Mouse (Mus musculus) limb, embryonic 14.5 days (tissue): Measurements from ENCODE around the gene Itsn2. TPM values are rescaled to one million over a fixed set of nuclear protein-coding genes. Genes with fewer than 3 reads are reported as not detected.
"Not testable (repeated sequence)": the region's sequence is repeated elsewhere in the genome, so short reads cannot be mapped to it uniquely, and the experiment has no call there.

Experiments
- ATAC-seq: fragments of 200-750 bp; cut with Nextera tagmentation; 2 replicates; pipeline ENCODE4 v1.8.0; 2017; ENCODE audit warnings: low read depth, moderate number of reproducible peaks, moderate TSS enrichment; ENCODE audit not compliant: low FRiP score
- DNase-seq: peaks from one replicate; pipeline ENCODE4 v3.0.0-alpha.2; 2015; ENCODE audit warnings: low spot score
- H3K27ac ChIP-seq: fragments of 300-500 bp; sonication (generic); replicated peaks from 2 replicates; pipeline ENCODE4 v1.5.1; 2014; ENCODE audit warnings: low read depth, mild to moderate bottlenecking, low read length, moderate library complexity, mixed read lengths
- H3K27me3 ChIP-seq: fragments of 300-500 bp; sonication (generic); 2 replicates; pipeline ENCODE4 v1.6.1; 2014; ENCODE audit warnings: low read length, mixed read lengths; ENCODE audit not compliant: control insufficient read depth, insufficient read depth
- H3K36me3 ChIP-seq: fragments of 300-500 bp; sonication (generic); 2 replicates; pipeline ENCODE4 v1.6.1; 2014; ENCODE audit warnings: mild to moderate bottlenecking, low read length, moderate library complexity, mixed read lengths; ENCODE audit not compliant: control insufficient read depth, insufficient read depth
- H3K4me1 ChIP-seq: fragments of 300-500 bp; sonication (generic); 2 replicates; pipeline ENCODE4 v1.6.1; 2014; ENCODE audit warnings: antibody characterized with exemption, low read length, mixed read lengths; ENCODE audit not compliant: control insufficient read depth, insufficient read depth
- H3K4me2 ChIP-seq: fragments of 300-500 bp; sonication (generic); replicated peaks from 2 replicates; pipeline ENCODE4 v1.6.1; 2014; ENCODE audit warnings: low read depth, mild to moderate bottlenecking, low read length, moderate library complexity; ENCODE audit not compliant: severe bottlenecking
- H3K4me3 ChIP-seq: fragments of 300-500 bp; sonication (generic); replicated peaks from 2 replicates; pipeline ENCODE4 v1.5.1; 2014; ENCODE audit warnings: low read length
- H3K9ac ChIP-seq: fragments of 300-500 bp; sonication (generic); 2 replicates; pipeline ENCODE4 v1.6.1; 2014; ENCODE audit warnings: mild to moderate bottlenecking, low read depth, low read length, moderate library complexity; ENCODE audit not compliant: severe bottlenecking
- H3K9me3 ChIP-seq: fragments of 300-500 bp; sonication (generic); 2 replicates; pipeline ENCODE4 v1.6.1; 2016; ENCODE audit warnings: low read length; ENCODE audit not compliant: control insufficient read depth
- POLR2A ChIP-seq: fragments of 200-500 bp; IDR thresholded peaks from 2 replicates; pipeline ENCODE4 v1.8.0; 2012; ENCODE audit warnings: inconsistent platforms, mild to moderate bottlenecking, moderate library complexity, borderline replicate concordance; ENCODE audit not compliant: insufficient read depth, insufficient read length; ENCODE audit errors: extremely low read depth
- WGBS: fragments of 180-500 bp; shearing (Covaris S2); extraction: QIAGEN DNeasy Blood & Tissue Kit; methylation state at CpG from one replicate; pipeline ENCODE4 v1.1.7; 2014; 5-methylcytosine and 5-hydroxymethylcytosine counted together
- polyA plus RNA-seq, 2 experiments: library from polyadenylated mRNA; depleted of rRNA in 1 of 2; stranded (reverse) in 1 of 2; unstranded in 1 of 2; fragments of >200 nt; fragmentation: Nextera tagmentation in 1 of 2; extraction: Ambion mirVana in 1 of 2; gene quantifications; 2 replicates each; pipeline versions ENCODE4 v1.2.1 to v1.2.3; 2012 to 2014

The Itsn2 gene
- polyA plus RNA-seq, 2 experiments, result 31.1 to 49.3 TPM

DNA sequence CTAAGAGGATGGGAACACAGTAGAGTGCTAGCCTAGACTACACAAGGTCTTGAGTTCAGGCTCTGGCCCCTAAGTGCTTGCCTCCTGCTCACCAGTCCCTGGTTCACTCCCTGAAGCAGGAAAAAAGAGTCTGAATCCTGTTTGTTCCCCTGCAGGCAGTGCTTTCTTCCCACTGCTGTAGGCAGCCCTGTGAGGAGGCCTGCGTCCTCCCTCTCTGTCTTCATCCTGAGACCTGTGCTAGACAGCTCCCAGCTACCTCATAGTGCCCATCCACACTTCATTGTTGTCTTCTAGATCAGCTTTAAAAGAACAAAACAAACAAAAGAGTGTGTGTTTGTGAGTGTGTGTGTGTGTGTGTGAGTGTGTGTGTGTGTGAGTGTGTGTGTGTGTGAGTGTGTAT is 102.1 kb downstream of the Itsn2 start:
- no peaks in the 10 kb centered on the region for H3K27me3 ChIP-seq
- H3K4me2 ChIP-seq, result no peak overlapping the region
- 94% methylated on average over 1 of the region's 1 CpGs for WGBS
- no peak overlapping the region for H3K4me3 ChIP-seq
- H3K9me3 ChIP-seq, result no peaks in the 10 kb centered on the region
- DNase-seq (no peak), ATAC-seq (no peak)
- TF ChIP-seq POLR2A, result no peak
- no peaks in the 10 kb centered on the region for H3K4me1 ChIP-seq
- no peak overlapping the region for H3K9ac ChIP-seq
- peaks cover 9% of the 10 kb centered on the region; the same call in 1 of the 2 replicates for H3K36me3 ChIP-seq
- no peak overlapping the region for H3K27ac ChIP-seq

DNA sequence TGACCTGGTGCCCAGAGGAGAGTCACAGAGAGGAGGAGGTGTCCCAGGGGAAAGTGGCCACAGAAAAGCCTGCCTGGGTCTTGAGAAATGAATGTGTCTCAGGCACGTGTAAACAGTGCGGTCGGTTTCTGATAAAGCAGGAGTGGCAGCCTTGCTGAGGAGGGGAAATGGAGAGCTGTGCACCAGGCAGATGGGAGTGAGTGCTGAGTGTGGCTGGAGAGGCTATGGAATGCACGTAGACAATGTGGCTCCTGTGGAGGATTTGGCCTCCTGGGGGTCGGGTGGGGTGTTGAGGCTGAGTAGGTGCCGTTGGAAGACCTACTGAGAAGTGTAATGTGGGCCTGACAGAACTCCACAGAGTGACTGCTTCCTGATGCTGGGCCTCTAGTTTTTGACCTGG is 113.2 kb downstream of the Itsn2 start:
- DNase-seq, H3K4me2 ChIP-seq, H3K4me3 ChIP-seq, H3K4me1 ChIP-seq, H3K9me3 ChIP-seq, H3K9ac ChIP-seq, H3K27me3 ChIP-seq, H3K27ac ChIP-seq, ATAC-seq: not testable (repeated sequence)
- 79% methylated on average over 6 of the region's 6 CpGs for WGBS
- peaks cover 62% of the 10 kb centered on the region for H3K36me3 ChIP-seq

DNA sequence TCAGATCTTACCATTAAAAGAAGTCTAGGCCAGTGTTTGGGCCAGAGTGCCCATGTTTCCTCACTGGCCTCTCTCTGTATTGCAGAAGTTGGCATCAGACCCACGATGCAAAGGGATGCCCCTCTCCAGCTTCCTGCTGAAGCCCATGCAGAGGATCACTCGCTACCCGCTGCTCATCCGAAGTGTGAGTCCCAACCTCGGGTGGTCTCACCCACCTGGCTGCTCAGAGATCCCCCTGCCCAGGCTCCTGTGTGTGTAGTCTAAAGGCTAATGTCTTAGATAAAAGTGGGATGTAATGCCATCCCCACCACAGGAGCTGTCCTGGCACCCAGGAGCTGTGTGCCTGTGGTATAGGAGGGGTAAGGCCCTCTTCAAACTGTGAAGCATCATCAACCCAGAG is 113.7 kb downstream of the Itsn2 start:
- DNase-seq, result no peak
- Histone ChIP-seq H3K4me1 (no peaks in the 10 kb centered on the region), H3K9ac (no peak overlapping the region), H3K9me3 (no peaks in the 10 kb centered on the region), H3K4me3 (no peak overlapping the region), H3K27me3 (no peaks in the 10 kb centered on the region), H3K4me2 (no peak overlapping the region), H3K27ac (no peak overlapping the region), H3K36me3 (peaks cover 58% of the 10 kb centered on the region)
- no peak for TF ChIP-seq POLR2A
- ATAC-seq, result no peak
- WGBS, result 88% methylated on average over 5 of the region's 5 CpGs

DNA sequence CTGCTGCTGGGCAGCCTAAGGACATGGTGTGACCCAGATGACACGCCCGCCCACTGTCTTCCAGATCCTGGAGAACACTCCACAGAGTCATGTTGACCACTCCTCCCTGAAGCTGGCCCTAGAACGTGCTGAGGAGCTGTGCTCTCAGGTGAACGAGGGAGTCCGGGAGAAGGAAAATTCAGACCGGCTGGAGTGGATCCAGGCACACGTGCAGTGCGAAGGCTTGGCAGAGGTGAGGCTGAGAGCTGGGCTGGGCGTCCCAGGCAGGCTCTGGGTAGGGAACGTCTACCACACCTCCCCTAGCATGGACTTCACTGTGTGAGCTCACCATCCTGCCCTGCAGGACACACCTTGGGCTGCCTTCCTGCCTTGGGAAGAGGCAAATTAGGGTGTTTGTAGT is 114.5 kb downstream of the Itsn2 start:
- WGBS, result 81% methylated on average over 10 of the region's 10 CpGs
- Histone ChIP-seq H3K27ac (no peak overlapping the region), H3K27me3 (no peaks in the 10 kb centered on the region), H3K4me3 (no peak overlapping the region), H3K36me3 (peaks cover 56% of the 10 kb centered on the region), H3K9ac (no peak overlapping the region), H3K9me3 (no peaks in the 10 kb centered on the region), H3K4me1 (no peaks in the 10 kb centered on the region), H3K4me2 (no peak overlapping the region)
- ATAC-seq, result no peak
- DNase-seq, result no peak
- no peak for TF ChIP-seq POLR2A

DNA sequence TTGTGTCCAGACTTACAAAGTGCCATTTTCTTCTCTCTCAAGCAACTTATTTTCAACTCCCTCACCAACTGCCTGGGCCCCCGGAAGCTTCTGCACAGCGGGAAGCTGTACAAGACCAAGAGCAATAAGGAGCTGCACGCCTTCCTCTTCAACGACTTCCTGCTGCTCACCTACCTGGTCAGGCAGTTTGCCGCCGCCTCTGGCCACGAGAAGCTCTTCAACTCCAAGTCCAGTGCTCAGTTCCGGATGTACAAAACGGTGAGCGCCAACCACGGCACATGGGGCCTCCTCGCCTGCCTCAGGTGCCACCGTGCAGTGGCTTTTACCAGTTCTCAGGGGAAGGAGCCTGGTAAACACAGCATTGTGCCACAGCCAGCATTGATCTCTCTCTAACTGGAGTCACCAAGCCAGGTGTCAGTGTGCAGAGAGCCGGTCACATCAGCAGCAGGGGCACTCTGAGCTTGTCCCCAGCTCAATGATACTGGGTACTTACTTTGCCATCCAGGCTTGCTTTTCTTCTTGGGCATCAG is 115.1 kb downstream of the Itsn2 start:
- Histone ChIP-seq H3K27ac (no peak overlapping the region), H3K4me2 (no peak overlapping the region), H3K36me3 (peaks cover 57% of the 10 kb centered on the region), H3K4me3 (no peak overlapping the region), H3K4me1 (no peaks in the 10 kb centered on the region), H3K9ac (no peak overlapping the region), H3K9me3 (no peaks in the 10 kb centered on the region), H3K27me3 (no peaks in the 10 kb centered on the region)
- WGBS, result 81% methylated on average over 14 of the region's 14 CpGs
- DNase-seq (no peak), ATAC-seq (no peak)
- TF ChIP-seq POLR2A, result no peak

DNA sequence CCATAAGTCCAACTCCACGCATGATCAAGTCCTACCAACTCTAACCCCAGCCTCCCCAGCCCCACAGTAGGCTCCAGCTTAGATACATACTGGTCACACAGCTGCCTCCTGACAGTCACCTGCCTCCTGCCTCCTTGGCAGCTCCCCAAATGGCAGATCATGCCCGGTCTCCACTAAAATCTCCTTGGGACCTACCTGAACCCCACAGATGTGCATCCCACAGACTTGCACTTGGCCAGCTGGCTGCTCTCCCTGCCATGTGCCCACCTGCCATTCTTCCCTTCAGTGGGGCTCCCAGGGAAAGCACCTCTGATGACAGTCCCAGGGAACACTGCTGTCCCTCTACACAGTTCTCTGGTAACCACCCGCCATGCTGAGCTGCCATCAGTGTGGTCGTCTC is 115.9 kb downstream of the Itsn2 start:
- WGBS, result 78% methylated on average over 4 of the region's 4 CpGs
- ATAC-seq, result no peak

More for the DNA sequence above, 115.9 kb downstream of the Itsn2 start:
- no peak for TF ChIP-seq POLR2A
- Histone ChIP-seq H3K27me3 (no peaks in the 10 kb centered on the region), H3K4me1 (no peaks in the 10 kb centered on the region), H3K27ac (no peak overlapping the region), H3K9me3 (no peaks in the 10 kb centered on the region), H3K9ac (no peak overlapping the region), H3K4me3 (no peak overlapping the region), H3K36me3 (peaks cover 61% of the 10 kb centered on the region), H3K4me2 (no peak overlapping the region)
- no peak for DNase-seq
